Mouse (Mus musculus) forebrain, embryonic 16.5 days (tissue): ENCODE data around the gene Rab5b. TPM values are rescaled to one million over a fixed set of nuclear protein-coding genes. Genes with fewer than 3 reads are reported as not detected.

Experiments
- ATAC-seq: fragments of 200-750 bp; cut with Nextera tagmentation; 2 replicates; pipeline ENCODE4 v1.8.0; 2017; ENCODE audit warnings: mild to moderate bottlenecking, moderate library complexity
- H3K27ac ChIP-seq: fragments of 300-500 bp; sonication (generic); 2 replicates; pipeline ENCODE4 v1.5.1; 2014; ENCODE audit warnings: low read length, control low read depth
- H3K27me3 ChIP-seq: fragments of 300-500 bp; sonication (generic); replicated peaks from 2 replicates; pipeline ENCODE4 v1.6.1; 2014; ENCODE audit warnings: low read length; ENCODE audit not compliant: control insufficient read depth, insufficient read depth
- H3K36me3 ChIP-seq: fragments of 300-500 bp; sonication (generic); 2 replicates; pipeline ENCODE4 v1.6.1; 2014; ENCODE audit not compliant: control insufficient read depth, insufficient read depth
- H3K4me1 ChIP-seq: fragments of 300-500 bp; sonication (generic); replicated peaks from 2 replicates; pipeline ENCODE4 v1.6.1; 2014; ENCODE audit warnings: low read length; ENCODE audit not compliant: control insufficient read depth, insufficient read depth
- H3K4me2 ChIP-seq: fragments of 300-500 bp; sonication (generic); 2 replicates; pipeline ENCODE4 v1.6.1; 2014; ENCODE audit warnings: mild to moderate bottlenecking, low read length, control low read depth
- H3K4me3 ChIP-seq: fragments of 300-500 bp; sonication (generic); replicated peaks from 2 replicates; pipeline ENCODE4 v1.5.1; 2014; ENCODE audit warnings: mild to moderate bottlenecking, low read length, control low read depth
- H3K9ac ChIP-seq: fragments of 300-500 bp; sonication (generic); replicated peaks from 2 replicates; pipeline ENCODE4 v1.6.1; 2014; ENCODE audit warnings: low read depth, low read length, control low read depth
- H3K9me3 ChIP-seq: fragments of 300-500 bp; sonication (generic); 2 replicates; pipeline ENCODE4 v1.6.1; 2016; ENCODE audit warnings: low read length; ENCODE audit not compliant: control insufficient read depth
- WGBS: fragments of 180-500 bp; shearing (Covaris S2); extraction: QIAGEN DNeasy Blood & Tissue Kit; methylation state at CpG from one replicate; pipeline ENCODE4 v1.1.7; 2014; 5-methylcytosine and 5-hydroxymethylcytosine counted together
- polyA plus RNA-seq: library from polyadenylated mRNA; unstranded; fragments of >200 nt; fragmentation: Nextera tagmentation; extraction: Ambion mirVana; gene quantifications from 2 replicates; pipeline ENCODE4 v1.2.1, GENCODE M21; 2015

Rab5b gene
- polyA plus RNA-seq, 1 experiment from 2014 or later = 131 TPM

DNA sequence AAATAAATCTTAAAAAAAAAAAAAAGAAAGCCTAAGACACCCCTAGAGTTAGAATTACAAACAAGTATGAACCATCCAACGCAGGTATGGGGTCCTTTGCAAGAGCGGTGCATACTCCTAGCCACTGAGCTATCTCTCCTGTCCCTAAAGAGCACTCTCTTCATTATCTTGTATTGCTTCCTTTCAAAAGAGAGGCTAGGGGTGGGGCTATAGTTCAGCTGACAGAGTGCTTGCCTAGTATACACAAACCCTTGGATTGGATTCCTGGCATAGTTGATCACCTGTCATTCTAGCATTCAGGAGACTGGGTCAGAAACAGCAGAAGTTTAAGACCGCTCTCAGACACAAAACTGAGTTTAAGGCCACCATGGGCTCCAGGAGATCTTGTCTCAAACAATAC is 40.8 kb downstream of the Rab5b start:
- Histone ChIP-seq H3K9ac (no peak overlapping the region), H3K27ac (no peak overlapping the region), H3K4me2 (no peak overlapping the region), H3K9me3 (no peaks in the 10 kb centered on the region), H3K4me1 (no peaks in the 10 kb centered on the region), H3K4me3 (no peak overlapping the region), H3K27me3 (no peaks in the 10 kb centered on the region), H3K36me3 (no peaks in the 10 kb centered on the region)
- WGBS = 95% methylated on average over 3 of the region's 3 CpGs
- no peak for ATAC-seq

DNA sequence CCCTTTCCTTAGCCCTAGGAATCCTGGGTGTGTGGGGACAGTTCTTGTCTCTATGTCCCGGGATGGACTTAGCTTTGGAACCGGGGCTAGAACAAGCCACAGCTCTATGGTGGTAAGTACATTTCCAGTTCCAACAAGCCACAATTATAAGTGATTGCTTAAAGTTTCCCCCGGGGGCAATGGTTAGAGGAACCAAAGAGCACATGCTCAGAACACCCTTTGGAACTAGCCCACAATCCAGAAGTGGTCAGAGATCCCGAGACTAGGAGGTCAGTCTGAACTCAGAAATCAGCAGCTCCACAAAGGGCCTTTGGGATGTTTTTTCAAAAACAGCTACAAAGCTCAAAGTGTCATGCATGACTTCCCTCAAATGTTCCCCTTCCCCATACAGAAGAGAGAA is 42.2 kb downstream of the Rab5b start:
- no peaks in the 10 kb centered on the region for H3K4me1 ChIP-seq
- H3K27ac ChIP-seq = no peak overlapping the region
- no peak overlapping the region for H3K9ac ChIP-seq
- no peak overlapping the region for H3K4me3 ChIP-seq
- no peak for ATAC-seq
- H3K36me3 ChIP-seq = no peaks in the 10 kb centered on the region
- no peak overlapping the region for H3K4me2 ChIP-seq
- H3K9me3 ChIP-seq = no peaks in the 10 kb centered on the region
- no peaks in the 10 kb centered on the region for H3K27me3 ChIP-seq
- 73% methylated on average over 4 of the region's 4 CpGs for WGBS

DNA sequence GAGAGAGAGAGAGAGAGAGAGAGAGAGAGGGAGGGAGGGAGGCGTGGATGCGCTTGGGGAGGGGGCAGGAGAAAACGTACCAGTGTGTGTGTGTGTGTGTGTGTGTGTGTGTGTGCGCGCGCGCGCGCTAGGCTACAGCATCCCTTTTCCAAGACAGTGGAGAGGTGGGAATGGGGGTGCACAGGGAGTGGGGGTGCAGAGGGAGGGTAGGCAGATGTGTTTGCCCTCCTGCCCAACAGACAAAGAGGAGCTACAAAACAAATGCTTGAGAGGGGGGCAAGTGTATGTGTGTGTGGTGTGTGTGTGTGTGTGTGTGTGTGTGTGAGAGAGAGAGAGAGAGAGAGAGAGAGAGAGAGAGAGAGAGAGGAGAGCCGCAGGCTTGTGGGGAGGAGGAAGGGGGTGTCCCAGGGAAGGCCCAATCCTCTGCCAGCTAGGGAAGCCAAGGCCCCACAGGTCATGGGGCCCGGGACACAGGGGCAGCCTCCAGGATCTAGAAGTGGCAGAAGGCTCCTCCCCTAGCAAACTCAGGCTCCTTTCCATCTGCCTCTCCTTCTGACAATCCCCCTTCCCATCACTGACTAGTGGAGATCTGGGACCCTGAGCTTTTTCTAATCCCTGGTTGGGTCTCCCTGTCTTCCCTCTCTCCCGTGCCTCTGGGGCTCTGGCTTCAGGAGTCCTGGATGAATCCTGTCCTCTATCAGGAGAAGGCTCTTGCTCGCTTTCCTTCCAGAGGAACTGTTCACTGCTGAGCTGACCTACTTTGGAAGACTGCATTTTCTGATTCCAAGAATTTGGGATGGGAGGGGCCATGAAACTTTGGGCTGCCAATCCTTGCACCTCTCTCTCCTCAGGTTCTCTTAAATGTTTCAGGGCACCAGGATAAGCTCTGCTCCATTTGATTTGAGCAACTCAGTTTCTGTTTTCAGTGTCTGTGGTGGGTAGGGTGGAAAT is 49.6 kb downstream of the Rab5b start:
- Histone ChIP-seq H3K4me3 (peak overlapping the region; percentile 49), H3K9me3 (no peaks in the 10 kb centered on the region), H3K4me2 (peak overlapping the region; percentile 50), H3K9ac (peak overlapping the region; percentile 57), H3K36me3 (0 out of 2 replicates have a peak, but pooled peaks cover 3% of the 10 kb centered on the region), H3K27me3 (no peaks in the 10 kb centered on the region), H3K4me1 (peaks cover 18% of the 10 kb centered on the region), H3K27ac (peak overlapping the region; percentile 79)
- WGBS = 9% methylated on average over 11 of the region's 13 CpGs
- ATAC-seq = peak; percentile 76

DNA sequence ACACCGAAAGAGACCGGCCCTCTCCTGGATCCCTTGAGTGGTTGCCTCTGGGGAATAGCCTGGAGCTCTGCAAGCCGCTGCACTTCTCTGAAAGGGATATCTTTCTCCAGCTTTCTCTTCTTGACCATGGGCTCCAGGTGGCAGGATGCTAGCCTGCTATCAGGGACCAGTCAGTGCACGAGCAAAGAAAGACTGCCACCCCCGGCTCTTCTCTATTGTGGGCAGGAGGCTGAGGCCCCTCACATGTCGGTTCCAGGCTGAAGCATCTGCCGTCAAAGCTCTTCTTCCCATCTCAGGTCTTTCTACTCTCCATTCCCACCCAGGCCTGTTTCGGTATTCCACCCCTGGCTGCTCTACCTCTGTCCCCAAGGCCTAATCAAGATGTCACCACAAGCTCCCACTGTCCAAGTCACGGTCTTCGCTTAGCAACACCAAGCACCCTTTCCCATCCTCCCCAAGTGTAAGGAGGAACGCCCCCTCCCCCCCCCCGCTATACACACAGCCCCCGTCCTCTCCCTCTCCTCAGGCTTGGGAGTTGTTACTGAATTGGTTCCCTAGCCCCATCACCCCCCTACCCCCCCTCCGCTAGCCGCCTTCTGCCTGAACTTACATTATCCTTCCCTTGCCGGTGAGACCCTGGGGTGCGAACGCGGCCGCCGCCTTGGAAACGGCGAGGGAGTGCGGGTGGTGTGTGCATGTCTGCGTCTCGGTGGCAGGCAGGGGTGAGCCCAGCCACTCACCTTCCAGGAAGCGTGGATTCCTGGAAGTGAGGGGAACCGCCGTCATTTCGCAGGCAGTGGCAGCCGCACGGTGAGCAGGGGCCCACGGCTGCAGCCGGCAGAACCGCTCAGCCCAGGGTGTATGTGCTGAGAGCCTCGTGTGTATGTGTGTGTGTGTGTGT is 50.7 kb downstream of the Rab5b start, which contains the start of gene Ikzf4:
Ikzf4 (minus strand) TSS at position 881 of the 901 bp plus-strand sequence.
- H3K9me3 ChIP-seq = no peaks in the 10 kb centered on the region
- H3K27ac ChIP-seq = peak within 1 kb of the TSS; percentile 79
- H3K4me2 ChIP-seq = peak within 1 kb of the TSS; percentile 50
- H3K9ac ChIP-seq = peak within 1 kb of the TSS; percentile 63
- peak within 1 kb of the TSS; percentile 49 for H3K4me3 ChIP-seq
- ATAC-seq = peak; percentile 80
- peaks cover 5% of the 10 kb centered on the region; the same call in 1 of the 2 replicates for H3K36me3 ChIP-seq
- WGBS = 2% methylated on average over 35 of the region's 36 CpGs
- H3K4me1 ChIP-seq = peaks cover 18% of the 10 kb centered on the region
- no peaks in the 10 kb centered on the region for H3K27me3 ChIP-seq

DNA sequence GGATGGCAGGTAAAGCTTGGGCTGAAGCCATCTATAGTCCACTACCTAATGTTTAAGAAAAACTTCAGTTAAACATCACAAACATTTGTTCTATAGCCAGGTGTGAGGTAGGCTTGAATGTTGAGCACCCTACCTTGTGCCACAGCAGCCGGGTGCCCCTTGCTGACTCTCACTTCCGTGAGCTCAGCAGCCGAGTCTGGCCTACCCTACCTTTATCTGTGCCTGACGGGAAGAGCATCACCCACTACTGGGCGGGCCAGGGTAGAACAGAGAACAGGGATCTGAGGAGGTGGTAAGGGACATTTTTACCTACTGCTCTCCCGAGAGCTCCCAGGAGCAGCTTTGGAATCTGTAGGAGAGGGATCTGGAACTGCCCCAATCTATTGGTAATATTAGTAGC is 53.3 kb downstream of the Rab5b start:
- H3K9ac ChIP-seq = no peak overlapping the region
- WGBS = 86% methylated on average over 6 of the region's 6 CpGs

DNA sequence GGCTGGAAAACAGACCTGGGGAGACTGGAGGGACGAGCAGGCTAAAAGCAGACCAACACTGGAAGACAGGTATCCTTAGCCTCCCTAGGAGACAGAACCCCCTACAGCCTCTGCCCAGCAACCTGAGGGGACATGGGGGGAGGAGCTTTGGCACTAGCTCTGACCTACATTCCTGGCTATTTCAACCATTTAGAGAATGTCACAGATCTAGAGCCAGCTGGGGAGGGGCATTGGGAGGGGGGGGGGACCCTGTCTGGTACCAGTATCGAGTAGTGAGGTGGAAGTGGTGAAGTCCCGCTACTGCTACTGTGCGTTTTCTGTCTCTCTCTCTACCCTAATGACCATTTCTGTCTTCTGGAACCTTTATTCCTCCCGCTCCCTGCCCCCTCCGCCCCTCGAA is 54.2 kb downstream of the Rab5b start:
- Histone ChIP-seq H3K36me3 (peaks cover 5% of the 10 kb centered on the region; the same call in 1 of the 2 replicates), H3K4me1 (peaks cover 15% of the 10 kb centered on the region), H3K4me3 (no peak overlapping the region), H3K4me2 (no peak overlapping the region), H3K9ac (no peak overlapping the region), H3K9me3 (no peaks in the 10 kb centered on the region), H3K27ac (no peak overlapping the region), H3K27me3 (no peaks in the 10 kb centered on the region)
- WGBS = 85% methylated on average over 7 of the region's 7 CpGs
- no peak for ATAC-seq

More for the DNA sequence above, 53.3 kb downstream of the Rab5b start:
- H3K4me2 ChIP-seq = no peak overlapping the region
- H3K4me3 ChIP-seq = no peak overlapping the region
- no peaks in the 10 kb centered on the region for H3K9me3 ChIP-seq
- peaks cover 5% of the 10 kb centered on the region; the same call in 1 of the 2 replicates for H3K36me3 ChIP-seq
- H3K4me1 ChIP-seq = peaks cover 18% of the 10 kb centered on the region
- H3K27me3 ChIP-seq = no peaks in the 10 kb centered on the region
- no peak for ATAC-seq
- H3K27ac ChIP-seq = no peak overlapping the region

DNA sequence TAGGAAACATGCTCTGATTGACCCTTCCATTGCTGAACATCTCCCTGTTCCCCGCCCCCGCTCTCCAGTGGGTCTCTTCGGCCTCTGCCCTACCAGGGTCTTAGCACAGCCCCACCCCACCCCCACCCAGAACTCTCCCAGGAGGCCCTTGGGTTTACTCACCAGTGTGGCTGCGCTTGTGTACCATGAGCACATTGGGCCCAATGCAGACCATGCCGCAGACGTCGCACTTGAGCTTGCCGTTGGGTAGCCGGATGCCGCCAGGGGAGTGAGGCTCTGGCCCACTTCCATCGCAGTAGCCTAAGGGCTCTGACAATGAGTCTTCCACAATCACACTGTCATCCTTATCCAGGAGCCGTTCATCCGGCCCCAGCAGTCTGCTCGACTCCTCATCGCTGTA is 55.2 kb downstream of the Rab5b start:
- Histone ChIP-seq H3K27me3 (no peaks in the 10 kb centered on the region), H3K36me3 (peaks cover 10% of the 10 kb centered on the region; the same call in 1 of the 2 replicates)

DNA sequence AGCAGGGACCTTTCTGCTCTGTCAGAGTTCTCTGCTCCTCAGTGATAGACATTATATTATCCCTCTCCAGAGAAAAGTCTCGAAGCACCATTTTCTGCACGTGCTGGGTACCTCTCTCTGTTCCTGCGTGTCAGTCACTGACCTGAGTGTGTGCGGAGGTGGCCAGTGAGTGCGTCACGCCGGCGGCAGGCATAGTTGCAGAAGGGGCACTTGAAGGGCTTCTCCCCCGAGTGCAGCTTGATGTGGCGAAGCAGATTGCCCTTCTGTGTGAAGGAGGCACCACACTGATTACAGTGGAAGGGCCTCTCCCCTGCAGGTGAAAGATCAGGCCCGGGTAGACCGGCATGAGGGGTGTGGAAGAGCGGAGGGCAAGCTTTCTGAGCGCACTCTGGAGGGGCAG is 56.1 kb downstream of the Rab5b start:
- no peak overlapping the region for H3K4me2 ChIP-seq
- H3K36me3 ChIP-seq = peaks cover 10% of the 10 kb centered on the region; the same call in 1 of the 2 replicates
- ATAC-seq = no peak
- H3K27ac ChIP-seq = no peak overlapping the region
- no peak overlapping the region for H3K9ac ChIP-seq
- peaks cover 9% of the 10 kb centered on the region for H3K4me1 ChIP-seq
- H3K27me3 ChIP-seq = no peaks in the 10 kb centered on the region
- H3K4me3 ChIP-seq = no peak overlapping the region
- no peaks in the 10 kb centered on the region for H3K9me3 ChIP-seq
- WGBS = 93% methylated on average over 14 of the region's 14 CpGs

More for the DNA sequence above, 55.2 kb downstream of the Rab5b start:
- peaks cover 9% of the 10 kb centered on the region for H3K4me1 ChIP-seq
- no peak overlapping the region for H3K27ac ChIP-seq
- no peak overlapping the region for H3K9ac ChIP-seq
- WGBS = 93% methylated on average over 15 of the region's 15 CpGs
- H3K4me3 ChIP-seq = no peak overlapping the region
- H3K4me2 ChIP-seq = no peak overlapping the region
- no peaks in the 10 kb centered on the region for H3K9me3 ChIP-seq
- no peak for ATAC-seq

DNA sequence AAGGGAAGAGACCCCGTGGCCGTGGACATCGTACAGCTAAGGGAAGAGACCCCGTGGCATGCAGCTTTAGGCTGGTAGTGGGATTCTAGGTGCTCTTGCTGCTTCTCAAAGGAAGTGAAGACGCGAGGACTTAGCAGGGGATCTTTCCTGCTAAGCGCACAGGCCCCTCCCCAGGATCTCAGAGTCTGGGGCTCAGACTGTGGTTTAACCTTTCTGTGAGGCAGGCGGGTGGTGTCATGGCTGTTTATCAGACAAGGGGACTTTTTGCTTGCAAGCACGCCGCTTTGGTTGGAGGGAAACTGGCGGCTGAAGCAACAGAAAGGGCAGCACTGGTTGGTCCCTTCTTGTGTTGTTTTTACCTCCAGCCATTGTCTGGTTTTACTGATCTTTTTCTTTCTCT is 59.1 kb downstream of the Rab5b start:
- no peak for ATAC-seq
- Histone ChIP-seq H3K4me1 (no peaks in the 10 kb centered on the region), H3K9me3 (no peaks in the 10 kb centered on the region), H3K27ac (no peak overlapping the region), H3K4me3 (no peak overlapping the region), H3K9ac (no peak overlapping the region), H3K36me3 (peaks cover 21% of the 10 kb centered on the region), H3K27me3 (no peaks in the 10 kb centered on the region), H3K4me2 (no peak overlapping the region)
- 13% methylated on average over 11 of the region's 11 CpGs for WGBS
